Mouse (Mus musculus) left cerebral cortex, adult 18-20 months (tissue): ENCODE data around the gene Esrrg. TPM values are rescaled to one million over a fixed set of nuclear protein-coding genes. Genes with fewer than 3 reads are reported as not detected.
A peak's percentile ranks its signal among the peaks of the same experiment; 100 is the strongest.

Source experiments
- DNase-seq, 2 experiments: peaks; one replicate each; pipeline ENCODE4 v3.0.0; 2021 to 2022; ENCODE audit warnings: low spot score in 2 of 2, mixed read lengths in 1 of 2
- total RNA-seq, 2 experiments: library from RNA; stranded (reverse); gene quantifications; 2 replicates each; pipeline ENCODE4 v1.2.3; 2021

Gene Esrrg
- total RNA-seq, 2 experiments from 2014 or later: 24.6 to 28.1 TPM

GRCm38 (mm10) chr1:188057892-188058291 is 449.3 kb downstream of the Esrrg start:
- DNase-seq: no peak

- no peak for DNase-seq
Observed at GRCm38 (mm10) chr1:188059006-188059405, 450.4 kb downstream of the Esrrg start.

GRCm38 (mm10) chr1:188060493-188060892 is 451.9 kb downstream of the Esrrg start:
- DNase-seq: no peak

GRCm38 (mm10) chr1:188068833-188069232 is 460.2 kb downstream of the Esrrg start:
- no peak for DNase-seq

GRCm38 (mm10) chr1:188069849-188070248 is 461.3 kb downstream of the Esrrg start:
- no peak for DNase-seq

GRCm38 (mm10) chr1:188077561-188078195 is 469.1 kb downstream of the Esrrg start:
- no peak for DNase-seq

GRCm38 (mm10) chr1:188080261-188080875 is 471.8 kb downstream of the Esrrg start:
- DNase-seq: no peak

GRCm38 (mm10) chr1:188082665-188083640 is 474.4 kb downstream of the Esrrg start:
- DNase-seq: no peak

GRCm38 (mm10) chr1:188085116-188085879 is 476.7 kb downstream of the Esrrg start:
- DNase-seq: no peak

- no peak for DNase-seq
Observed at GRCm38 (mm10) chr1:188093724-188094123, 485.1 kb downstream of the Esrrg start.

- no peak for DNase-seq
Observed at GRCm38 (mm10) chr1:188101832-188102231, 493.2 kb downstream of the Esrrg start.

GRCm38 (mm10) chr1:188103179-188103578 is 494.6 kb downstream of the Esrrg start:
- DNase-seq: no peak

- DNase-seq: no peak
Observed at GRCm38 (mm10) chr1:188105516-188105915, 496.9 kb downstream of the Esrrg start.

GRCm38 (mm10) chr1:188107946-188108345 is 499.4 kb downstream of the Esrrg start:
- no peak for DNase-seq

GRCm38 (mm10) chr1:188111552-188111951 is 503.0 kb downstream of the Esrrg start:
- DNase-seq: no peak

GRCm38 (mm10) chr1:188113240-188113639 is 504.6 kb downstream of the Esrrg start:
- DNase-seq: no peak

- peak; percentile 39 to 52 for DNase-seq
Observed at GRCm38 (mm10) chr1:188118125-188118524, 509.5 kb downstream of the Esrrg start.

GRCm38 (mm10) chr1:188119806-188120205 is 511.2 kb downstream of the Esrrg start:
- no peak for DNase-seq

GRCm38 (mm10) chr1:188125521-188126021 is 517.0 kb downstream of the Esrrg start:
- no peak for DNase-seq

GRCm38 (mm10) chr1:188136126-188136525 is 527.5 kb downstream of the Esrrg start:
- no peak for DNase-seq

- DNase-seq: no peak
Observed at GRCm38 (mm10) chr1:188139473-188139872, 530.9 kb downstream of the Esrrg start.
